Mouse (Mus musculus) mouse embryonic stem cell (cell line): ENCODE data around the gene Gtf2ird1.
"Not testable (repeated sequence)": the region's sequence is repeated elsewhere in the genome, so short reads cannot be mapped to it uniquely, and the experiment has no call there.

Source experiments
- in situ Hi-C, 2 experiments: fragments of 300-500 bp; cut with MboI; formaldehyde crosslinking; loops; 1 replicate in 1 of 2; 3 replicates in 1 of 2; pipeline ENCODE4 v1.14.3; 2019 to 2020; ENCODE audit warnings: low sequenced_read_pairs in 2 of 2, low pct_unique_long_range_greater_than_20kb in 1 of 2, mixed read lengths in 1 of 2; ENCODE audit not compliant: unreplicated experiment in 1 of 2

Gene Gtf2ird1

DNA sequence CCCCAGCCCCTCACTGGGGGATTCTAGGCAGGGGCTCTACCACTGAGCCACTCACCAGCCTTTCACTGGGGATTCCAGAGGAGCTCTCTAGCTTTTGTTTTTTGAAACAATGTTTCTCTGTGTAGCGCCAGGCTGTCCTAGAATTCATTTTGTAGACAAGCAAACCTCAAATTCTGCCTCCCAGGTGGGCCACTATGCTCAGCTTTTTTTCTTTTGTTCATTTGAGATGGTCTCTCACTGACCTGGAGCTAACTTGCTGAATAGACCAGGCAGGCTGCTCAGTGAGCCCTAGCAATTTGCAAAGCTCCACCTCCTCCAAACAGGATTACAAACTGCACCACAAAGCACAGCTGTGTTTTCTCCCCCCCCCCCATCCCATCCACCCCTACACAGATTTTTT is 81.3 kb downstream of the Gtf2ird1 start:
- in situ Hi-C loops: loop anchor here in 1 of 2 experiments (10.0 kb wide), 1 partner anchor 110 kb away; no protein-coding TSS in a partner anchor

DNA sequence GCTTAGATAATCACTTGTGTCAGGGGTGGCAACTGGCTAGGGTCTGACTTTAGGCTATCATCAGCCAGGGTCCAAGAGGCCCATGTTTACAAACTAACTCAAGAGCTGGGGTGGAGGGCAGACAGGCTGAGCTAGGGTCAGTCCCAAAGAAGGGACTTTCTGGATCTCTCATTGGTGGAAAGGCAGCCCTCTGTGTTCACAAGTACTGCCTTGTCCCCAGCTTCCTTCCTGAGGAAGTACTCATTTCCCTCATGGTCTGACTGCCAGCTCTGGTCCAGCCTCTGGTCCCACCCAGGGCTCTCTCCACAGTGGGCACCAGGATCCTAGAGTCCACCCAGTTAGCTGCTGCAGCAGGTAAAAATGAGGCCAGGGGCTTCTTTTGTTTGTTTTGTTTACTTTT is 82.0 kb downstream of the Gtf2ird1 start:
- in situ Hi-C loops: loop anchor here (5.0 to 10.0 kb wide), 2 partner anchors 98 to 110 kb away; no protein-coding TSS in a partner anchor

DNA sequence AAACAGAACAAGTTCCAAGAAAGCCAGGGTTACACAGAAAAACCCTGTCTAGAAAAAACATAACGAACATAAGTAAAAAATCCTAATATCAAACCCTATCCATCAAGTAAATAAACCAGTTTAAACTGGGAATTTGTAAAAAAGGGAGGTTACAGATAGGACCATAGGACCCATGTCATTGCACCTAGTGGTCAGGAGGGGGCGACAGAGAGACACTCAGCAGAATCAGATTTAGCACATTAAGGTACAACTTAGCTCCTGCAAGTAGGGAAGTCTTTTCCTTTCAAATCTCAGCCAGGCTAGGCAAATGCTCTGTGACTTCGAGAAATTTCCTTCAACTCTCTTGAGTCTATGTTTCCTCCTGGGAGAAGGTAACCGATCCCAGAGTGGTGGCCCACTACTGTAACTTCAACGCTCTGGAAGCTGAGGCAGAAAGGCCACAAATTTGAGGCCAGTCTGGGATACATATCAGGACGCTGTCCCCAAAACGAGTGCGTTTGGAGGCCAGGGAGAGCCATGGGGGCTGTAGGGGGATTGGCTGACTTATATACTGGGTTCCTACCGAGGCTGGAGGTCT is 82.5 kb downstream of the Gtf2ird1 start:
- in situ Hi-C loops: loop anchor here (5.0 to 10.0 kb wide), 2 partner anchors 98 to 111 kb away; no protein-coding TSS in a partner anchor

DNA sequence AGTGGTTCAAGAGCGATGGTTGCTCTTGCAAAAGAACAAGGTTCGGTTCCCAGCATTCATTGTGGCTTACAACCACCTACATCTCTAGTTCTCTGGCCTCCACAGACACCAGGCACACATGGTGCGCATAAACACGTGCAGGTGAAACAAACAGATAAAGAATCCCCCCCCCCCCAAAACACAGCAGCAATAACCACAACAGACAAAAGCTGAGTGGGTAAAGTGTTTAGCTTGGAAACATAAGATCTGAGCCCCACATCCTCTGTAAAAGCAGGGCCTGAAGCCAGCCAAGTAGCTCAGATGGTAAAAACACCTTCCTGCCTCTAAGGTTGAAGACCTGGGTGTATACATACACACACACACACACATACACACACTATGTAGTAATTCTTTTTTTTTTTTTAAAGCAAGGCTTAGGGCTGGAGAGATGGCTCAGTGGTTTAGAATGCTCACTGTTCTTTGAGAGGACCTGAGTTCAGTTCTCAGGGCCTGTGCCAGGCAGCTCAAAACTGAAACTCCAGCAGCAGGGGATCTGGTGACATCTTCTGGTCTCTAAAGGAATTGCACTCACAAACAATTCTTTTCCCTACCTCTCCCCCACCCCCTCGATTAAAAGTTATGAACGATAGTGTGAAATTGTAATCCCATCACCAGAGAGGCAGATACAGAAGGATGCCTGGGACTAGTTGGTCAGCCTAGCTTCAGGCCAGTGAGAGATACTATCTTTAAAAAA is 83.4 kb downstream of the Gtf2ird1 start:
- in situ Hi-C loops: loop anchor here (5.0 to 10.0 kb wide), 2 partner anchors 99 to 112 kb away; no protein-coding TSS in a partner anchor

DNA sequence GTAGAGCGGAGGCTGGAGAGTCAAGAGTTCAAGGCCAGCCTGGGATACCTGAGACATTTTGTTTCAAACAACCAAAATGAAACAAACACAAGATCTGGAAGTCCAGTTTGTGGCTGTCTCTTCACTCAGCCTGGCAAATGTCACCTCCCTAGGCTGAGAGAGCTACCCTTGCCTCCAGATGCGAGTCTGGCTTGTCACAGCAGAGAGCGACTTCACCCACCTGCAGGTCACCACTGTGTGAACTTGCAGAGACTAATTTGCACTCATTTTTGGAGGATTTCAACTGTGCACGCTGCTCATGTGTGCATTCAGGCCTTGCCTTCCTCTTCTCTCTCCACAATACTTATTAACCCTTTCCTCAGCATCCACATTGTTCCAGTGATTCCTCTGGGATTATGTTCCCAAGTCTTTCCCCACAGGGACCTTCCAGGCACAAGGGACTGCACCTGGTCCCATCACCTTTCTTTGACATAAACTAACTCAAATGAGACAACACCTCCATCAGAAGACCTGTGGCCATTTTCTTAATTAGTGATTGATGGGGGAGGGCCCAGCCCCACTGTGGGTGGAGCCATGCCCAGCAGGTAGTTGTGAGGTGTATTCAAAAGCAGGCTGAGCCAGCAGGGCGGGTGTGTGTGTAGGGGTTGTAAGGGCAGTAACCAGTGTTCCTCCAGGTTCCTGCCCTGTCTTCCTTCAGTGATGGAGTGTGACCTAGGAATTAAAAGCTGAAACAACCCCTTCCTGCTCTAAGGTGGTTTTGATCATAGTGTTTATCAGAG is 84.8 kb downstream of the Gtf2ird1 start:
- in situ Hi-C loops: loop anchor here (5.0 to 10.0 kb wide), 2 partner anchors 101 to 113 kb away; no protein-coding TSS in a partner anchor

DNA sequence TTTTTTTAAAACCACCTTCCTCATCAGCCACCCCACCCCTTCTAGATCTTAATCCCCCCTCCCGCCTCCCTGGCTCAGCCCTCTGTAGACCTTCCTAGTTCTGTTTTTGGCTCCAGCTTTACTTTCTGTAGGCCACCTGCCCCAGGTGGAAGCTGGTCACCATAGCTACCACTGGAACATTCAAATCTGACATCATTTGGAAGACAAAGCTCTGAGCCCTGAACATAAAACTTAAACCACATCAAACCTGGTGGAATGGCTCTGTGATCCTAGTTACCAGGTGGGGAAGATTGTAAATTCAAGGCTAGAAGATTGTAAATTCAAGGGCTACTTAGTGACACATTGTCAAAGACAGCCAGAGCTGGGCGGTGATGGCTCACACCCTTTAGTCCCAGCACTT is 85.7 kb downstream of the Gtf2ird1 start:
- in situ Hi-C loops: loop anchor here (5.0 to 10.0 kb wide), 2 partner anchors 101 to 114 kb away; no protein-coding TSS in a partner anchor

DNA sequence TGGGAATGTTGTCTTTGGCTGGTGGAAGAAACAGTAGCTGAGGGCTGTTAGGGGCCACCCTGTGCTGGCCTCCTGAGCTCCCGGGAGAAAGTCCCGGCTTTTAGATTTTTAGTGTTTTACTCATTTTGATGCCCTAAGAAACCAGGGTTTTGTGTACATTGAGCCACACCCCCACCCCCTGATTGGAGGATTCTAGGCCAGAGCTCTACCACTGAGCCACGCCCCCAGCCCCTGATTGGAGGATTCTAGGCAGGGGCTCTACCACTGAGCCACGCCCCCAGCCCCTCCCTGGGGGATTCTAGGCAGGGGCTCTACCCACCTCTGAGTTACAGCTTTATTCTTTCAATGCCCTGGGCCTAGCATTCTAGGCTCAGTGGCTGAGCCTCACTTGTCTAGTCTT is 97.4 kb downstream of the Gtf2ird1 start:
- in situ Hi-C loops: no loop called here

DNA sequence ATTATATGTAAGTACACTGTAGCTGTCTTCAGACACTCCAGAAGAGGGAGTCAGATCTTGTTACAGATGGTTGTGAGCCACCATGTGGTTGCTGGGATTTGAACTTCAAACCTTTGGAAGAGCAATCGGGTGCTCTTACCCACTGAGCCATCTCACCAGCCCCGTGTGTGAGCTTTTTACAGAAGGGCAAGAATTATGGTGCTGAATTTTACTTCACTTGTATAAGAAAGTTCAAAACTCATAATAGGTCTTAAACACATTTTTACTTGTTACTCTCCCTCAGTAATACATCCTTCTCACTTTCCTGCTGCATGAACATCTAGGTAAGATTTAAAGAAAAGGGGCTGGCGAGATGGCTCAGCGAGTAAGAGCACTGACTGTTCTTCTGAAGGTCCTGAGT is 101.1 kb downstream of the Gtf2ird1 start:
- in situ Hi-C loops: not testable (repeated sequence)

DNA sequence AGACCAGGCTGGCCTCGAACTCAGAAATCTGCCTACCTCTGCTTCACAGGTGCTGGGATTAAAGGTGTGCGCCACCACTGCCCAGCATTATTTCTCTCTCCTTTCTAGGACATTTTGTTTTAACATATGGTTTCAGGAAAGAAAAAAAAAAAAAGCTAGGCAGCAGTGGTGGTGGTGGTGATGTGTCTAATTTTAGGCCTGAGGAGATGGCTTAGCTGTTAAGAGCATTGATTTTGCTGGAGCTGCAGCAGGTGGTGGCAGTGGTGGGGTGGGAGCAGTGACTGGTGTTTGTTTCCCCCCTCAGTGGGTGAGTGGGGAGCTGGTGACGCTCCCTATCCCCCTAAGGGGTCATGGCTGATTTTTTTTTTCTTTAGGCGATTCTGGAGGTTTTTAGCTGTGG is 103.4 kb downstream of the Gtf2ird1 start:
- in situ Hi-C loops: no loop called here

DNA sequence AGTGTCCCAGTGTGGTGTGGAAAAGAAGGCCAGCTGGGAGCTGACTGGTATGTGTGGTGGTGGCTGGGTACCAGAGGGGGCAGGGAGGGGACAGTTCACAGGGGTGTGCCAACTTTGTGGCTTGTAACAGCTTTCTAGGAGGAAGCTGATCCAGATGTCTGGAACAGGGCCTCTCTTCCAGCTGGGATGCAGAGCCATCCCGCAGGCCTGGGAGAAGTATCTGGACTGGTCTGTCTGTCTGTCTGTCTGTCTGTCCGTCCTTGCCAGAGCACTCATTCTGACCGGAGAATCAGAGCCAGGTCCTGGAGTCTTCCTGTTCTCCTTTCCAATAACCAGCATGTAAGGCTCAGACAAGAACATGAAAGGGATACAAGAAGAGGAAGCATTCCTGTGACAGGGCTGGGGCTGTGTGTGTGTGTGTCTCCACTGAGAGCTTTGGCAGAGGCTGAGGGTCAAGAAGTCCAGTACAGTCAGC is 104.0 kb downstream of the Gtf2ird1 start:
- in situ Hi-C loops: no loop called here

DNA sequence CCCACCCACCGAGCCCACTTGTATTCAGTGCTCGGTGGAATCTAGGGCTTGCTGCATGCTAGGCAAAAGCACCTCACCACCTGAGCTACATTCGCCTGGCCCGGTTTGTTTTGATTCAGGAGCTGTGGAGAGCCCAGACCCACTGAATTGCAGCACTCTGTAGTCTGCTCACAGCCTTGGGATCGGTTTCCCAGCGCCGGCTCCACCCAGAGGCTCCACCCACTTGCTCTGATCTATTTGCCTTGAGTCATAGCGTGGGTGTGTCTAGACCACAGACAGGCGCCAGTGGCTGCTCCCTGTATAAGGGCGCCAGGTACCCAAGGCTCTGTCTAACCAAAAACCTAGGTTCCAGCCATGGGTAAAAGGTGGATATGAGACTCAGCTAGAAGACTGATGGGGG is 105.9 kb downstream of the Gtf2ird1 start:
- in situ Hi-C loops: no loop called here

DNA sequence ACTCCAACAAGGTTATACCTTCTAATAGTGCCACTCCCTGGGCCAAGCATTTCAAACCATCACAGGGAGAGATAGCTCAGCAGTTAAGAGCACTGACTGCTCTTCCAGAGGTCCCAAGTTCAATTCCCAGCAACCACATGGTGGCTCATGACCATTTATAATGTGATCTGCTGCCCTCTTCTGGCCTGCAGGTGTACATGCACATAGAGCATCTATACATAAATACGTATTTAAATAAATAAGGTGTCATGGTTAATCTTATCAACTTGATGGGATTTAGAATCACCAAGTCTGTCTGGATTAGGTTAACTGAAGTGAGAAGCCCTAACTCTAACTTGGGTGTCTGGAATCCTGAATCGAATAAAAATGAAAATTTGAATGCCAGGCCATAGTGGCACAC is 109.5 kb downstream of the Gtf2ird1 start:
- in situ Hi-C loops: no loop called here

DNA sequence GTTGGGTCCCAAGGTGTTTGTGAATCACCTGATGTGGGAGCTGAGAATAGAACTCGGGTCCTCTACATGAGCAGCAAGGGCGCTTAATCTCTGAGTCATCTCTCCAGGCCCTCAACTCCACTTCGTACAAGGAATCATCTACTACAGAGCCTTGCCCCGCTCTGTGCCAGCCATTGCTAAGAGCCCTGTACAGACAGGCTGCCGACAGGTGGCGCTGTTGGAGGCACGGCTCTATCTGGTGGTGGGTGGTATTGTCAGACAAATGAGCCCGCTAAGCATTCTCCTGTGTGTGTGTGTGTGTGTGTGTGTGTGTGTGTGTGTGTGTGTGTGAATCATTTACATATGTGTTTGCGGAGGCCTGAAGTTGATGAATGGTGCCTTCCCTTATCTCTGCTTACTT is 111.1 kb downstream of the Gtf2ird1 start:
- in situ Hi-C loops: no loop called here

DNA sequence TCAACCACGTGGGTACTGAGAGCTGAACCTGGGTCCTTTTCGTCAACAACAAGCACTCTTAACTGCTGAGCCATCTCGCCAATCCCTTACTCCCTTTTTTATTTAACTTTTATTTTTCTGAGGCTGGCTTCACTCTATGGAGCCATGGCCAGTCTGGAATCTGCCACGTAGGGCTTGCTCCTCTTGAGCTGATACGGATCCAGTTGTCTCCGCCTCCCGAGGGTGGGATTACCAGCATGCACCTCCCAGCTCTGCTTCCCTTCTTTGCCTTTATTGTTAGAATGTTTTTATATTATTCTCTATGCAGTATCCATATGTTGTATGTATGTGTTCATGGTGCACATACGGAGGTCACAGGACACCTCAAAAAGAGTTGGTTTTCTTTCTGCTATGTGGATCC is 112.4 kb downstream of the Gtf2ird1 start:
- in situ Hi-C loops: loop anchor here (5.0 kb wide), 2 partner anchors 152 to 167 kb away; partner anchors contain the start of gene Rcc1l (in 1 of the 2)

DNA sequence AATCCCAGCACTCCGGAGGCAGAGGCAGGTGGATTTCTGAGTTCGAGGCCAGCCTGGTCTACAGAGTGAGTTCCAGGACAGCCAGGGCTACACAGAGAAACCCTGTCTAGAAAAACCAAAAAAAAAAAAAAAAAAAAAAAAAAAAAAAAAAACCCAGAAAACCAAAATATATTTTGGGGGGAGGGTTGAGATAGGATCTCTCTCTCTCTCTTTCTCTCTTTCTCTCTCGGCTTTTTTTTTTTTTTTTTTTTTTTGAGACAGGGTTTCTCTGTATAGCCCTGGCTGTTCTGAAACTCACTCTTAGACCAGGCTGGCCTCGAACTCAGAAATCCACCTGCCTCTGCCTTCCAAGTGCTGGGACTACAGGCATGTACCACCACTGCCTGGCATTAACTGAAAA is 113.0 kb downstream of the Gtf2ird1 start:
- in situ Hi-C loops: loop anchor here (5.0 kb wide), 2 partner anchors 151 to 166 kb away; partner anchors contain the start of gene Rcc1l (in 1 of the 2)

DNA sequence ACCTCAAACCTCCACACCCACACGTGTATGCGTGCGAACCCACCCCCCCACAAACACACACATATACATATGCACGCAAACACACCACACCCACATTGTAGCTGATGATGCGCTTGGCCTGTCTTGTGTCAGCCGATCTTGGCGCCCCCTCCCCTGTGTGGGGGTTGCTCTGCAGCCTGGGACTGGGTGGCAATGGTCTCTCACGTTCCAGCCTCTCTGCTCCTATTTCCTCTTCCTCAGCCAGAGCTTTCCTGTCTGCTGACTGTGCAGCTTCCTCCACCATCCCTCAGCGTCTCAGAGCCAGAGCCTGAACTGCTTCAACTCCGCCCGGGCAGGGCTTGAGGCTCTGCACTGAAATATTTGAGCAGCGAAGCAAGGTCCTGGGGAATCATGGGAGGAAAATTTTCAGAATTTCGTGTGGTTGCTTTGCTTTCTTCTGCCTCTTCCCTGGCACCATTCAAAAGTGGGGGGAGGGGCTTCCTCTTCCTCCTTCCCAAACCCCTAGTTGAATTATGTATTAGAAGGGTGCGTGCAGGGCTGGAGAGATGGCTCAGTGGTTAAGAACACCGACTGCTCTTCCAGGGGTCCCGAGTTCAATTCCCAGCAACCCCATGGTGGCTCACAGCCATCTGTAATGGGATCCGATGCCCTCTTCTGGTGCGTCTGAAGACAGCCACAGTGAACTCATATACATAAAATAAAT is 113.9 kb downstream of the Gtf2ird1 start:
- in situ Hi-C loops: loop anchor here (5.0 kb wide), 2 partner anchors 150 to 165 kb away; partner anchors contain the start of gene Rcc1l (in 1 of the 2)

DNA sequence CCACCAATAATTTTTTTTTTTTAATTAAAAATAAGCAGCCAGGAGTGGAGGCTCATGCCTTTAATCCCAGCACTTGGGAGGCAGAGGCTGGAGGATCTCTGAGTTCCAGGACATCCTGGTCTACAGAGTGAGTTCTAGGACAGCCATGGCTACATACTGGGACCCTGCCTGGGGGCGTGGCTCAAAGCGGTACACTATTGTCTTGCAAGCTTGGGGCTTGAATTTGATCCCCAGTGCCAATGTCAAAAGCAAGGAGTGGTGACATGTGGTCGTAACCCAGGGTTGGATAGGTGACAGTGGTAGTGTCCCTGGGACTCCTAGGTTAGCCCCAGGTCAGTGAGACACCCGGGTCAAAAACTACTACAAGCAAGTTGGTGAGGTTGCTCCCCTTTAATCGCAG is 114.8 kb downstream of the Gtf2ird1 start:
- in situ Hi-C loops: loop anchor here (5.0 kb wide), 2 partner anchors 149 to 164 kb away; partner anchors contain the start of gene Rcc1l (in 1 of the 2)

DNA sequence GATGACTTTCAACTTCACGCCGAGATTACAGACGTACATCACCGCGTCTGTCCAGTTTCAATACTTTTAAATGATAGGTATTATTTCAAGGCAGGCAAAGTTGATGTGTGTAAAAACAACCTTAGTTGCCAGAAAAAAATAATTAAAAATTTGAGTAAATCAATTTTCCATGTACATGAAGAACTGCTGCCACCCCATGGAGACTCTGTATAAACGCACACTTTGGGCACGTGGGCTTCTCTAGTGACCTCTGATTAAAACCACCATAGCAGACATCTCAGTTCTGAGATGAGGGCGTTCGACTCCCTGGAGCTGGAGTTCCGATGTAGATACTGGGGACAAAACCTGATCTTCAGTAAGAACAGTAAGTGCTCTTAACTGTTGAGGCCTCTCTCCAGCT is 115.2 kb downstream of the Gtf2ird1 start:
- in situ Hi-C loops: loop anchor here (5.0 kb wide), 2 partner anchors 149 to 164 kb away; partner anchors contain the start of gene Rcc1l (in 1 of the 2)
